Mouse (Mus musculus) brain, embryonic 14.5 days (tissue): ENCODE data around the gene Fancl. TPM values are rescaled to one million over a fixed set of nuclear protein-coding genes. Genes with fewer than 3 reads are reported as not detected.

Experiments
- DNase-seq: peaks from one replicate; pipeline ENCODE4 v3.0.0-alpha.2; 2011; ENCODE audit warnings: low read depth
- CTCF ChIP-seq: fragments of 200-500 bp; IDR thresholded peaks from 2 replicates; pipeline ENCODE4 v1.5.1; 2012; ENCODE audit warnings: inconsistent platforms, mild to moderate bottlenecking, moderate library complexity, borderline replicate concordance; ENCODE audit not compliant: insufficient read depth, insufficient read length; ENCODE audit errors: extremely low read depth
- POLR2A ChIP-seq: fragments of 200-500 bp; IDR thresholded peaks from 2 replicates; pipeline ENCODE4 v1.6.1; 2012; ENCODE audit warnings: mild to moderate bottlenecking, inconsistent platforms, borderline replicate concordance; ENCODE audit not compliant: poor library complexity, insufficient read depth, insufficient read length, severe bottlenecking; ENCODE audit errors: extremely low read depth
- polyA plus RNA-seq: library from polyadenylated mRNA; depleted of rRNA; stranded (reverse); fragments of >200 nt; gene quantifications from 2 replicates; pipeline ENCODE4 v1.2.3, GENCODE M21; 2012; rRNA removed

Fancl gene
- polyA plus RNA-seq, 1 experiment: 9.1 TPM

DNA sequence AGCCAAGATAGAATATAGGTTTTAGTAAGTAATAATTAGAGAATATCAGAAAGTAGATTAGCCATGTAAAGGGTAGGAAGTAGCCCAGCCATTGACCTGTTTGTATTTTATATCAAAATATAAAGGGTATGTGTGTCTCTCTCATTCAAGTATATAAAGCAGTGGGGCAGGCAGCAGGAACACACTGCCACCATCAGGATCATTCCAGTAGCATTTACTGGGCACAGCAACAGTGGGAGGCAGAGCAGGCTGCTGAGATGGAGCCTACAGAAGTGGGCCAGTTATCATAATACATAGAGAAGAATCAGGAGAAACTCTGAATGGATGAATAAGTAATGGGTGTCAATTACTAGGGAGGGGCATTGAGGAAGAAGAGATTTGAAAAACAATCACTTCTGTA is 127.7 kb downstream of the Fancl start:
- peak; percentile 41 for DNase-seq
- TF ChIP-seq POLR2A: no peak
- TF ChIP-seq CTCF: peak; percentile 34; the same call in 1 of the 2 replicates

GRCm38 (mm10) chr11:26516086-26516485 is 130.2 kb downstream of the Fancl start:
- no peak for TF ChIP-seq CTCF
- no peak for TF ChIP-seq POLR2A
- no peak for DNase-seq

GRCm38 (mm10) chr11:26518991-26519390 is 133.1 kb downstream of the Fancl start:
- TF ChIP-seq POLR2A: no peak
- no peak for TF ChIP-seq CTCF
- DNase-seq: no peak

Other genes starting within 250 kb of the Fancl start
- 11.1 and 11.8 TPM in 2 replicates for gene 5730522E02Rik, start 175.4 kb upstream of the Fancl start, polyA plus RNA-seq
- not detected in 2 replicates for gene Gm6899, start 207.1 kb downstream of the Fancl start, polyA plus RNA-seq
- 2.0 and 3.1 TPM in 2 replicates for gene Vrk2, start 207.9 kb downstream of the Fancl start, polyA plus RNA-seq